Mouse (Mus musculus): ENCODE results near the gene Uck2. TPM values are rescaled to one million over a fixed set of nuclear protein-coding genes. Genes with fewer than 3 reads are reported as not detected.

Gene Uck2
- 47.3 and 53.0 TPM in 2 replicates for polyA plus RNA-seq (2014; fragmentation: Nextera tagmentation; extraction: Ambion mirVana)

DNA sequence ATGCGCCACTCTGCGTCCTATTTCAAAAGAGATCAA is at the start of gene Uck2:
Gene Uck2, minus strand, starts transcription at position 1 of the 36 bp plus-strand sequence.
- peak within 1 kb of the TSS; percentile 88 for H3K27ac ChIP-seq (ENCODE audit: low read depth)
- DNase-seq (ENCODE audit: low spot score) (no peak), ATAC-seq (replicated peaks; ENCODE audit: low FRiP score, low TSS enrichment, low read depth) (no peak)
- no peaks in the 10 kb centered on the region for H3K36me3 ChIP-seq (ENCODE audit: control insufficient read depth, insufficient read depth, low read length)
- peak within 1 kb of the TSS; percentile 77 for H3K4me2 ChIP-seq (ENCODE audit: low read length)
- peaks cover 9% of the 10 kb centered on the region; the same call in 1 of the 2 replicates for H3K27me3 ChIP-seq (replicated peaks; ENCODE audit: control insufficient read depth, insufficient read depth, low read length)
- WGBS: 0% methylated on average over 2 of the region's 2 CpGs
- peak within 1 kb of the TSS; percentile 85 for H3K9ac ChIP-seq (ENCODE audit: low read length)
- H3K9me3 ChIP-seq (ENCODE audit: control insufficient read depth, low read length): no peaks in the 10 kb centered on the region
- H3K4me1 ChIP-seq (replicated peaks; ENCODE audit: control insufficient read depth, insufficient read depth, low read length): peaks cover 23% of the 10 kb centered on the region
- peak within 1 kb of the TSS; percentile 64 for H3K4me3 ChIP-seq (ENCODE audit: low read depth, low read length)

DNA sequence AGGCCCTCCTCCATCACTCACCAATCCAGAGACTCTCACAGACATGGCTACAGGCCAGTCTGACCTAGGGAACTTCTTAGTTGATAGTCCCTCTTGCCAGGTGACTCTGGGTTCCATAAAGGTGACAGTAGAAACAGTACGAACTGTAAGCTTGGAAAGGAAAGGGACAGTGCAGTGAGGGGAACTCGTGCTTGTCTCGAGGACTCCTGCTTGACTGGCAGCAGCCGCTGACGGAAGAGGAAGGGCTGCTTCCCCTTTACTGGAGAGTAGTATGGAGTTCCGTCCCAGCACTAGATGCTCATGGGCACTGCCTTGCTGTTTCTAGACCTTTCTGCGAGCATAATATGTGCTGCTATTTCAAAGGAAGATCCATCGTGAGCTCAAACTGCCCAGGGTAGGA is 46.0 kb upstream of the Uck2 start:
- ATAC-seq (replicated peaks; ENCODE audit: low FRiP score, low TSS enrichment, low read depth) (no peak), DNase-seq (ENCODE audit: low spot score) (no peak)
- Histone ChIP-seq H3K36me3 (ENCODE audit: control insufficient read depth, insufficient read depth, low read length) (peaks cover 55% of the 10 kb centered on the region), H3K4me1 (replicated peaks; ENCODE audit: control insufficient read depth, insufficient read depth, low read length) (no peaks in the 10 kb centered on the region), H3K27me3 (replicated peaks; ENCODE audit: control insufficient read depth, insufficient read depth, low read length) (no peaks in the 10 kb centered on the region), H3K9me3 (ENCODE audit: control insufficient read depth, low read length) (no peaks in the 10 kb centered on the region), H3K27ac (ENCODE audit: low read depth) (no peak overlapping the region), H3K9ac (ENCODE audit: low read length) (no peak overlapping the region), H3K4me3 (ENCODE audit: low read depth, low read length) (no peak overlapping the region), H3K4me2 (ENCODE audit: low read length) (no peak overlapping the region)
- WGBS: 94% methylated on average over 8 of the region's 8 CpGs

DNA sequence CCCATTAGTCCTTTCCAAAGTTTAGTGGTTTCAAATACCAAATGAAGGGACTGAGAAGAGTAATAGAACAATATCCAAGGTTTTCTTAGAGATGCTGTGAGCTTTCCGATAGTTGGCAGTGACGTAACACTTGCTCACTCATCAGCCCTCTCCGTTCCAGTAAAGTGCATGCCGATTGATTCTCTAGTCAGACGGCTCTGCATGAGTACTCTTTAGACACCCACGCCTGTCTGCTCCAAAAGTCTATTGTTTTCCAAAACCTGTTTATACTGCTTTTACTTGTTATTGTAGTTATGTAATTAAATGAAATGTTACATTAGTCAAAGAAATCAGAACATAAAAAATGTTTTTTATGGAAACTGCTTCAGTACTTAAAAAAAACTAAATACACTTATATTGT is 43.7 kb upstream of the Uck2 start:
- DNase-seq (ENCODE audit: low spot score): no peak
- Histone ChIP-seq H3K4me3 (ENCODE audit: low read depth, low read length) (no peak overlapping the region), H3K36me3 (ENCODE audit: control insufficient read depth, insufficient read depth, low read length) (peaks cover 64% of the 10 kb centered on the region), H3K9ac (ENCODE audit: low read length) (no peak overlapping the region), H3K9me3 (ENCODE audit: control insufficient read depth, low read length) (no peaks in the 10 kb centered on the region), H3K27me3 (replicated peaks; ENCODE audit: control insufficient read depth, insufficient read depth, low read length) (no peaks in the 10 kb centered on the region), H3K4me1 (replicated peaks; ENCODE audit: control insufficient read depth, insufficient read depth, low read length) (no peaks in the 10 kb centered on the region), H3K27ac (ENCODE audit: low read depth) (no peak overlapping the region), H3K4me2 (ENCODE audit: low read length) (no peak overlapping the region)
- WGBS: 91% methylated on average over 6 of the region's 6 CpGs
- no peak for ATAC-seq (replicated peaks; ENCODE audit: low FRiP score, low TSS enrichment, low read depth)

DNA sequence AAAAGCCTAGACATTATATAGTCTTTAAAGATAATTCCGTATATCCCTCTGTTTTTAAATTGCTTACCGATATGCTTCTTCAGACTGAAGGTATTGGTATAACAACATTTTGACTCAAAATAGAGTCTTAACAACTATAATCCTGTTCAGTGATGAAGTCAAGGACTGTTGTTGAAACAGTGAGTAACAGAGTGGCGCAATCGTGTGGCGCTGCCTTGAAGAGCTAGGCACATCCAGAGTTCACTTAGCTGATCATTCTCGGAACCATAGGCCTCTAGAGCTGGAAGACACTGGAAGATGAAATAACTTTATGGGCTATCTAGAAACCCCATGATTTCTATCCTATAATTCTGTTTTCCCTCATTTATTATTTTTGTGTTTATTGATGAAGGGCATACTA is 36.6 kb upstream of the Uck2 start:
- H3K4me3 ChIP-seq (ENCODE audit: low read depth, low read length): no peak overlapping the region
- no peaks in the 10 kb centered on the region for H3K9me3 ChIP-seq (ENCODE audit: control insufficient read depth, low read length)
- DNase-seq (ENCODE audit: low spot score) (no peak), ATAC-seq (replicated peaks; ENCODE audit: low FRiP score, low TSS enrichment, low read depth) (no peak)
- no peak overlapping the region for H3K27ac ChIP-seq (ENCODE audit: low read depth)
- H3K9ac ChIP-seq (ENCODE audit: low read length): no peak overlapping the region
- H3K4me2 ChIP-seq (ENCODE audit: low read length): no peak overlapping the region
- H3K36me3 ChIP-seq (ENCODE audit: control insufficient read depth, insufficient read depth, low read length): peaks cover 78% of the 10 kb centered on the region
- no peaks in the 10 kb centered on the region for H3K27me3 ChIP-seq (replicated peaks; ENCODE audit: control insufficient read depth, insufficient read depth, low read length)
- H3K4me1 ChIP-seq (replicated peaks; ENCODE audit: control insufficient read depth, insufficient read depth, low read length): no peaks in the 10 kb centered on the region
- WGBS: 97% methylated on average over 6 of the region's 6 CpGs

DNA sequence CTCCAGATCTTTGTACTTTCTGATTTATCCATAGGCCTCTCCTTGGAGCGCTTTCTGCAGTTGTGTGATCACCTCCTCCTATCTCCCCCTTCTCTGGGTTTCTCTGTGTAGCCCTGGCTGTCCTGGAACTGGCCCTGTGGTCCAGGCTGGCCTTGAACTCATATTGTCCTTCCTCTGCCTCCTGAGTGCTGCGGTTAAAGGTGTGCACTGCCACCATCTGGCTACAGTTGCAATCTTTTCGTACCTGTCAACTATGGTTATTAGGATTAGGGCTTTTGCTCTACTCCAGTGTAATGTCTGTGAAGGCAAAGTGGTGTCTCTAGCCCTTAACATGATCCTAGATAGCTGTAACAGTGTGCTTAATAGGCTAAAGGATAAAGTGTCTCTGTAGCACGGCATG is 28.1 kb upstream of the Uck2 start:
- no peak overlapping the region for H3K9ac ChIP-seq (ENCODE audit: low read length)
- H3K27ac ChIP-seq (ENCODE audit: low read depth): no peak overlapping the region
- ATAC-seq (replicated peaks; ENCODE audit: low FRiP score, low TSS enrichment, low read depth) (no peak), DNase-seq (ENCODE audit: low spot score) (no peak)
- H3K9me3 ChIP-seq (ENCODE audit: control insufficient read depth, low read length): no peaks in the 10 kb centered on the region
- no peak overlapping the region for H3K4me3 ChIP-seq (ENCODE audit: low read depth, low read length)
- WGBS: 85% methylated on average over 4 of the region's 4 CpGs
- no peak overlapping the region for H3K4me2 ChIP-seq (ENCODE audit: low read length)
- H3K36me3 ChIP-seq (ENCODE audit: control insufficient read depth, insufficient read depth, low read length): peaks cover 32% of the 10 kb centered on the region
- H3K4me1 ChIP-seq (replicated peaks; ENCODE audit: control insufficient read depth, insufficient read depth, low read length): no peaks in the 10 kb centered on the region
- no peaks in the 10 kb centered on the region for H3K27me3 ChIP-seq (replicated peaks; ENCODE audit: control insufficient read depth, insufficient read depth, low read length)

DNA sequence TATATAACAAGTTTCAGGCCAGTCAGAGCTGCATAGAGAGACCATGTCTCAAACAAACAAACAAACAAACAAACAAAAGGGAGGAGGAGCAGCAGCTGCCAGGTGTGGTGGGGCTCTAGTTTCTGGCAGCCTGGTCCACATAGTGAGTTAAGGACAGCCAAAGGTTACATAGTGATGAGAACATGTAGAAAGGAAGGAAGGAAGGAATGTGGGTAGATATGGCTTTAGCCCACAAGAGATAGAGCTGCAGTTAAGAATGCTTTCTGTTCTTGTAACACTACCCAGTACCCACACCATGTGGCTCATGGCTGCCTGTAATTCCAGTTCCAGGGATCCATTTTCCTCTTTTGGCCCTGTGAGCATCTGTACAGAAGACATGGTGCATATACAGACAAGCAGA is 27.2 kb upstream of the Uck2 start:
- H3K27me3 ChIP-seq (replicated peaks; ENCODE audit: control insufficient read depth, insufficient read depth, low read length): no peaks in the 10 kb centered on the region

DNA sequence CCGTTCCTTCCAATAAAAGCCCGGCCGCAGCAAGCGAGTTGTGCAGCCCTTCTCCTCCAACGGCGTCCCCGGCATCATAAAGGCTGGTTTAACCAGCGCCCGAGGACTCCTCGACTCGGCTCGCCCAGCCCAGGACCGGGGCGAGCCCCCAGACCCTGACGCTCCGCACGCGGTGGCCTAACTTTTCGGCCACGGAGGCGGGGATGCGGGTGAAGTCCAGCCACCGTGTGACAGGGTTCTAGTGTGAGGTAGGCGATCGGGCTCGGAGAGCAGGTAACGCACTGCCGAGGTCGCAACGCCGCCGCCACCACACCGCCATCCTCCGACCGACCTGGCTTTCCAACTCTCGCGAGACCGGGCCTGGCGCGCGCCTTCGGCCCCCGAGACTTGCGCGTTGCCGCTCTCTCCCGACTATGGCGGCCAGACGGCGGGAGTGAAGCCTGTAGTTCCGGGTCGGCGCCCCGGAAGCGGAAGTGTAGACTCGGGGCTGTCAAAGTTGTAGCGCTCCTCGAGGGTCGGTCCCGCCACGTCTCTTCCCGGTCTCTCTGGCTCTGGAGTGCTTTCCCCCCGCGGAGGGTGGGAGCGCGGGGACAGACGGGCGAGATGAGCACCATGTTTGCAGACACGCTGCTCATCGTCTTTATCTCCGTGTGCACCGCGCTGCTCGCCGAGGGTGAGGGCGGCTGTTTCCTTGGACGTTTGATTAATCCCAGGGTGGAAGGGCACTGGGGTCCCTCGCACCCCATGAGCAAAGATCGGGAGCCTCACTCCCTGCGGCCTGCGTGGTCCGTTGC is 23.3 kb upstream of the Uck2 start, which contains the start of gene Tmco1:
Gene Tmco1, plus strand, starts transcription at position 118 of the 794 bp plus-strand sequence.
- Histone ChIP-seq H3K27ac (ENCODE audit: low read depth) (peak within 1 kb of the TSS; percentile 92), H3K27me3 (replicated peaks; ENCODE audit: control insufficient read depth, insufficient read depth, low read length) (no peaks in the 10 kb centered on the region), H3K4me1 (replicated peaks; ENCODE audit: control insufficient read depth, insufficient read depth, low read length) (no peaks in the 10 kb centered on the region), H3K36me3 (ENCODE audit: control insufficient read depth, insufficient read depth, low read length) (0 out of 2 replicates have a peak, but pooled peaks cover 6% of the 10 kb centered on the region), H3K4me3 (ENCODE audit: low read depth, low read length) (peak within 1 kb of the TSS; percentile 72), H3K4me2 (ENCODE audit: low read length) (peak within 1 kb of the TSS; percentile 74), H3K9ac (ENCODE audit: low read length) (peak within 1 kb of the TSS; percentile 94), H3K9me3 (ENCODE audit: control insufficient read depth, low read length) (no peaks in the 10 kb centered on the region)
- DNase-seq (ENCODE audit: low spot score) (peak; percentile 98), ATAC-seq (replicated peaks; ENCODE audit: low FRiP score, low TSS enrichment, low read depth) (peak; percentile 97)
- under 1% methylated on average over 81 of the region's 82 CpGs for WGBS

More for the DNA sequence above, 27.2 kb upstream of the Uck2 start:
- H3K4me2 ChIP-seq (ENCODE audit: low read length): no peak overlapping the region
- no peak overlapping the region for H3K4me3 ChIP-seq (ENCODE audit: low read depth, low read length)
- H3K9ac ChIP-seq (ENCODE audit: low read length): no peak overlapping the region
- no peaks in the 10 kb centered on the region for H3K9me3 ChIP-seq (ENCODE audit: control insufficient read depth, low read length)
- no peaks in the 10 kb centered on the region for H3K4me1 ChIP-seq (replicated peaks; ENCODE audit: control insufficient read depth, insufficient read depth, low read length)
- ATAC-seq (replicated peaks; ENCODE audit: low FRiP score, low TSS enrichment, low read depth): no peak
- no peak for DNase-seq (ENCODE audit: low spot score)
- peaks cover 27% of the 10 kb centered on the region for H3K36me3 ChIP-seq (ENCODE audit: control insufficient read depth, insufficient read depth, low read length)
- H3K27ac ChIP-seq (ENCODE audit: low read depth): no peak overlapping the region

DNA sequence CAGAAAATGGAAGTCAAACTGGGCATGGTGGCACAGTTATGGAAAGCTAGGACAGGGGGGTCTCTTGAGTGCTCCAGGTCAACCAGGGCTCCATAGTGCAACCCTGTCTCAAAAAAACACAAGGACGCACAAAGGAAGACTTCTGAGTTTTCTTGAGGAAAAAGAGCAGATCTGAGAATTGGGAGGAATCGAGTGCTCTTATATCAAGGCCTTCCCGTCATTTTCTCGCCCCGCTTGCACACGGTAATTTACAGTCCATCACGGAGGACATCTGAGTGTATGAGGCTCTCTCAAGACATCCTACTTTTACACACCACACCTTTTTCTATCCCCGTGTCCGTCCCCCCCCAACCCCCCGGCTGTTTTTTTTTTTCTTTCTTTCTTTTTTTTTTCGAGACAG is 22.6 kb upstream of the Uck2 start:
- Histone ChIP-seq H3K27me3 (replicated peaks; ENCODE audit: control insufficient read depth, insufficient read depth, low read length) (no peaks in the 10 kb centered on the region), H3K36me3 (ENCODE audit: control insufficient read depth, insufficient read depth, low read length) (0 out of 2 replicates have a peak, but pooled peaks cover 4% of the 10 kb centered on the region), H3K9me3 (ENCODE audit: control insufficient read depth, low read length) (no peaks in the 10 kb centered on the region), H3K4me3 (ENCODE audit: low read depth, low read length) (peak overlapping the region; percentile 72), H3K4me1 (replicated peaks; ENCODE audit: control insufficient read depth, insufficient read depth, low read length) (no peaks in the 10 kb centered on the region), H3K4me2 (ENCODE audit: low read length) (peak overlapping the region; percentile 74), H3K9ac (ENCODE audit: low read length) (peak overlapping the region; percentile 94; the same call in 1 of the 2 replicates), H3K27ac (ENCODE audit: low read depth) (no peak overlapping the region; the same call in 1 of the 2 replicates)
- DNase-seq (ENCODE audit: low spot score): no peak
- 60% methylated on average over 11 of the region's 11 CpGs for WGBS
- no peak for ATAC-seq (replicated peaks; ENCODE audit: low FRiP score, low TSS enrichment, low read depth)

Data from intestine, embryonic 14.5 days (tissue).